Mouse (Mus musculus) stomach, postnatal 0 days (tissue): ENCODE measurements at regions not wholly inside any gene's neighbourhood (a gene's known extent, or its start where the extent isn't known, plus 50 kb on each side); places are given as distances from the start of the nearest gene placed in this dataset.

Experiments used
- CTCF ChIP-seq: IDR thresholded peaks from 2 replicates; pipeline ENCODE4 v1.5.1; 2016; ENCODE audit warnings: antibody characterized with exemption, low read depth, mild to moderate bottlenecking, moderate library complexity
- EP300 ChIP-seq: optimal IDR thresholded peaks from 2 replicates; pipeline ENCODE3; 2016; ENCODE audit warnings: antibody characterized with exemption

DNA sequence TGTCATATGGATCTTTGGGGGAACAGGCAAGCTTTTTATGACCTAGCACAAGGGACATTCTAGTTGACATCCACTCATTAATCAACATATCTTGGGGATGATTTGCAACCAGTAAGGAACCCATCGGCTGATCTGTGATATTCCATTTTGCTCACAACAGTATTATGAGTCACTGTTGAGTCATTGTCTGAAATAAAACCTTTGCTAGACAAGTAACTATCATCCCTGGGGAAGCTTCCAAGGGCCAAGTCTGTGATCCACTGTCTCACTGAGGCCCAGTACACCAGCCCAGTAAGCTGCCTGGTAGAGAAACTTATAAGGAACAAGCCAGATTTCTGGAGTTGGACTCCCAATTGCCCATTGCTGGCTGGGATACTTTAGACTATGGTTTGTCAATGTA lies 111.8 kb upstream of the Plxna4 start:
- TF ChIP-seq CTCF (no peak), EP300 (no peak)
